Mouse (Mus musculus) thymus, adult 2 months (tissue): ENCODE results near the gene Zfhx3. TPM values are rescaled to one million over a fixed set of nuclear protein-coding genes. Genes with fewer than 3 reads are reported as not detected.

ENCODE experiments used
- DNase-seq: peaks from one replicate; pipeline ENCODE4 v3.0.0; 2021
- H3K27ac ChIP-seq: fragments of 200-500 bp; 2 replicates; pipeline ENCODE4 v1.5.1; 2012; ENCODE audit warnings: low read length, control low read depth; ENCODE audit not compliant: control insufficient read depth, insufficient read depth
- H3K27me3 ChIP-seq: fragments of 200-500 bp; 2 replicates; pipeline ENCODE4 v1.6.1; 2012; ENCODE audit warnings: mild to moderate bottlenecking, low read length, moderate library complexity, mixed read lengths; ENCODE audit not compliant: control insufficient read depth, insufficient read depth
- H3K36me3 ChIP-seq: fragments of 200-500 bp; 2 replicates; pipeline ENCODE4 v1.6.1; 2012; ENCODE audit warnings: mild to moderate bottlenecking, low read length, moderate library complexity; ENCODE audit not compliant: control insufficient read depth, insufficient read depth
- H3K4me1 ChIP-seq: fragments of 200-500 bp; replicated peaks from 2 replicates; pipeline ENCODE4 v1.6.1; 2012; ENCODE audit warnings: low read length; ENCODE audit not compliant: control insufficient read depth, insufficient read depth
- H3K4me3 ChIP-seq: fragments of 200-500 bp; 2 replicates; pipeline ENCODE4 v1.5.1; 2012; ENCODE audit warnings: mild to moderate bottlenecking, low read length, control low read depth, moderate library complexity; ENCODE audit not compliant: control insufficient read depth, insufficient read depth
- CTCF ChIP-seq: fragments of 200-500 bp; IDR thresholded peaks from 2 replicates; pipeline ENCODE4 v1.5.1; 2012; ENCODE audit warnings: mild to moderate bottlenecking, control low read depth, low read length, moderate library complexity, borderline replicate concordance; ENCODE audit not compliant: control insufficient read depth, poor library complexity, insufficient read depth; ENCODE audit errors: extremely low read depth
- POLR2A ChIP-seq: fragments of 200-500 bp; IDR thresholded peaks from 2 replicates; pipeline ENCODE4 v1.6.1; 2012; ENCODE audit warnings: mild to moderate bottlenecking, low read length, control low read depth, moderate library complexity; ENCODE audit not compliant: control insufficient read depth, poor library complexity, insufficient read depth; ENCODE audit errors: extremely low read depth
- WGBS: fragments of 180-500 bp; shearing (Covaris S2); methylation state at CpG from one replicate; pipeline ENCODE4 v1.1.7; 2018; 5-methylcytosine and 5-hydroxymethylcytosine counted together
- polyA plus RNA-seq: library from polyadenylated mRNA; depleted of rRNA; stranded (reverse); fragments of >200 nt; gene quantifications from 2 replicates; pipeline ENCODE4 v1.2.3, GENCODE M21; 2012

Gene Zfhx3
- polyA plus RNA-seq, 1 experiment = 1.1 TPM

- 97% methylated on average over 6 of the region's 6 CpGs for WGBS
- H3K4me3 ChIP-seq = no peak overlapping the region
- no peak for DNase-seq
Observed at GRCm38 (mm10) chr8:108799250-108799649, 856.8 kb downstream of the Zfhx3 start.

GRCm38 (mm10) chr8:108800357-108800756, 857.9 kb downstream of the Zfhx3 start:
- 96% methylated on average over 15 of the region's 15 CpGs for WGBS
- H3K27ac ChIP-seq = no peak overlapping the region
- 0 out of 2 replicates have a peak, but pooled peaks cover 4% of the 10 kb centered on the region for H3K4me1 ChIP-seq
- H3K4me3 ChIP-seq = no peak overlapping the region
- no peaks in the 10 kb centered on the region for H3K27me3 ChIP-seq
- no peak for DNase-seq
- TF ChIP-seq POLR2A (no peak), CTCF (no peak)
- H3K36me3 ChIP-seq = no peaks in the 10 kb centered on the region

More at GRCm38 (mm10) chr8:108799250-108799649, 856.8 kb downstream of the Zfhx3 start:
- Histone ChIP-seq H3K4me1 (0 out of 2 replicates have a peak, but pooled peaks cover 4% of the 10 kb centered on the region), H3K27me3 (no peaks in the 10 kb centered on the region), H3K36me3 (no peaks in the 10 kb centered on the region), H3K27ac (no peak overlapping the region)
- TF ChIP-seq POLR2A (no peak), CTCF (no peak)

- DNase-seq = no peak
- 92% methylated on average over 6 of the region's 6 CpGs for WGBS
- 0 out of 2 replicates have a peak, but pooled peaks cover 4% of the 10 kb centered on the region for H3K4me1 ChIP-seq
- H3K4me3 ChIP-seq = no peak overlapping the region
- H3K36me3 ChIP-seq = no peaks in the 10 kb centered on the region
- no peak overlapping the region for H3K27ac ChIP-seq
- H3K27me3 ChIP-seq = no peaks in the 10 kb centered on the region
- TF ChIP-seq CTCF = no peak
- TF ChIP-seq POLR2A = no peak
Observed at GRCm38 (mm10) chr8:108803017-108803416, 860.6 kb downstream of the Zfhx3 start.

GRCm38 (mm10) chr8:108811694-108812093, 869.2 kb downstream of the Zfhx3 start:
- Histone ChIP-seq H3K4me1 (no peaks in the 10 kb centered on the region), H3K27ac (no peak overlapping the region), H3K4me3 (no peak overlapping the region), H3K36me3 (no peaks in the 10 kb centered on the region), H3K27me3 (no peaks in the 10 kb centered on the region)
- 94% methylated on average over 10 of the region's 10 CpGs for WGBS
- no peak for DNase-seq
- TF ChIP-seq CTCF (no peak), POLR2A (no peak)

GRCm38 (mm10) chr8:108813375-108813774, 870.9 kb downstream of the Zfhx3 start:
- no peaks in the 10 kb centered on the region for H3K36me3 ChIP-seq
- DNase-seq = no peak
- H3K27me3 ChIP-seq = no peaks in the 10 kb centered on the region
- no peak overlapping the region for H3K4me3 ChIP-seq
- TF ChIP-seq CTCF (no peak), POLR2A (no peak)
- no peaks in the 10 kb centered on the region for H3K4me1 ChIP-seq
- H3K27ac ChIP-seq = no peak overlapping the region
- WGBS = 93% methylated on average over 12 of the region's 12 CpGs

GRCm38 (mm10) chr8:108819271-108819671, 876.8 kb downstream of the Zfhx3 start:
- 60% methylated on average over 8 of the region's 8 CpGs for WGBS
- no peak for DNase-seq
- H3K27me3 ChIP-seq = no peaks in the 10 kb centered on the region
- H3K27ac ChIP-seq = no peak overlapping the region
- H3K36me3 ChIP-seq = no peaks in the 10 kb centered on the region
- no peak overlapping the region for H3K4me3 ChIP-seq
- H3K4me1 ChIP-seq = peaks cover 21% of the 10 kb centered on the region
- TF ChIP-seq POLR2A = no peak
- no peak for TF ChIP-seq CTCF

- peaks cover 21% of the 10 kb centered on the region for H3K4me1 ChIP-seq
Observed at GRCm38 (mm10) chr8:108819826-108820225, 877.4 kb downstream of the Zfhx3 start.

More at GRCm38 (mm10) chr8:108819826-108820225, 877.4 kb downstream of the Zfhx3 start:
- TF ChIP-seq POLR2A (no peak), CTCF (no peak)
- no peaks in the 10 kb centered on the region for H3K27me3 ChIP-seq
- H3K36me3 ChIP-seq = no peaks in the 10 kb centered on the region
- H3K4me3 ChIP-seq = no peak overlapping the region
- H3K27ac ChIP-seq = no peak overlapping the region
- 29% methylated on average over 3 of the region's 3 CpGs for WGBS
- DNase-seq = no peak
